Mouse (Mus musculus) cerebellum, adult (tissue): ENCODE results near the gene Zmat5.
"Not testable (repeated sequence)": the region's sequence is repeated elsewhere in the genome, so short reads cannot be mapped to it uniquely, and the experiment has no call there.

ENCODE experiments used
- ATAC-seq: cut with Nextera tagmentation; 2 replicates; pipeline ENCODE4 v1.9.2; 2017; ENCODE audit warnings: mild to moderate bottlenecking, moderate library complexity, mixed read lengths; ENCODE audit not compliant: insufficient number of reproducible peaks, low FRiP score, low TSS enrichment

Gene Zmat5

GRCm38 (mm10) chr11:4688632-4689380 lies 15.7 kb upstream of the Zmat5 start:
- no peak for ATAC-seq

- no peak for ATAC-seq
Measured at GRCm38 (mm10) chr11:4690353-4690752, 14.1 kb upstream of the Zmat5 start.

- no peak for ATAC-seq
Measured at GRCm38 (mm10) chr11:4691213-4691612, 13.3 kb upstream of the Zmat5 start.

GRCm38 (mm10) chr11:4692162-4692561 lies 12.3 kb upstream of the Zmat5 start:
- no peak for ATAC-seq

DNA sequence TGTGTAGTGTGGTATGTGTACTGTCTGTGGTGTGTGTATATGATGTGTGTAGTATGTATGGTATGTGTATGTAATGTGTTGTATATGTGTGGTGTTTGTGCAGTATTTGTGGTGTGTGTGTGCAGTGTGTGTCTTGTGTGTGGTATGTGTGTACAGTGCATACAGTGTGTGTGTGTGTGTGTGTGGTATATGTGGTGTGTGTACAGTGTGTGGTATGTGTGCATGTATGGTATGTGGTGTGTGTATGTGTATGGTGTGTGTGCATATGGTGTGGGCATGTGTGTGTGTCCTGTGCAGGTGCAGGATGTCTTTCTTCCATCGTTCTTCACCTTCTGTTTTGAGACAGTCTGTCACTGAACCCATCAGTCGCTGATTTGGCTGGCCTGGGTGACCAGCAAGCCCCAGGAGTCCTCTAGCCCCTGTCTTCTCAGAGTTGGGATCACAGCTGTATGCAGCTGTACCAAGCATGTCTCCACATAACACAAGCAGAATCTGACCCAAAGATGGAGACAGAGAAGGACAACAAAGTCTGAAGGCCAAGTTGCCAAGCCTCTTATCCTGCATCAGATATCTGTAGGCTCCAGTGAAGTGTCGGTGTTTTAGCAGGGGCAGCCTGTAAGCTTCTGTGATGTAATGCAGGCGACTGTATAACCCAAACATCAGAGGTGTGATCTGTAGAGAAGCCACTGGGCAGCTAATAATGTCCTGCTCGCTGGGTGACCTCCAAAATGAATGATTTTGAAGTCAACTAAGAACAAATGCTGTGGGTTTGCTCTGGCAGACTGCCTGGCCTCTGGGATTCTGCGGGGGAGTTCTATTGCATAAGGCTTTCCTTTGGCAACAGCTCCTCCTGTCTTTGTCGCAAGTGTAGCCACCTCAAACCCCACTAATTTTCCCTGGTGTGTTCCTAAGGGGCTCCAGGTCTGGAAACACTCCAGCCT lies 7.2 kb upstream of the Zmat5 start:
- no peak for ATAC-seq

DNA sequence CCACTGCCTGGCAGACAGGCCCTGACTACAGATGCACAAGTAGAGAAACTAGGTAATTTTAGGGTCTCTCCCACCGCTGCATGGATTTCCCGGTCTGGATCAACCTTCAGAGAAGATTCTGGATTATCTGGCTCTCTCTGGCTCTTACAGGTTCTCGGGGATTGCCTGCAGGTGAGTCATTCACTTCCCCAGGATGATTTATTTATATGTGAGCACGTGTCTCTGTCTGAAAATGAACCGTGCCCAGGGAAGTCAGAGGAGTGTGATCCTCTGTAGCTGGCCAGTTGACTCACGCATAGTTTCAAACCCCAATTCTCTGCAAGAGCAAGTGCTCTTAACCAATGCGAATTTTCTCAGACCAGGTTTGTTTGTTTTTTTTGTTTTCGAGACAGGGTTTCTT lies 3.8 kb upstream of the Zmat5 start:
- no peak for ATAC-seq

DNA sequence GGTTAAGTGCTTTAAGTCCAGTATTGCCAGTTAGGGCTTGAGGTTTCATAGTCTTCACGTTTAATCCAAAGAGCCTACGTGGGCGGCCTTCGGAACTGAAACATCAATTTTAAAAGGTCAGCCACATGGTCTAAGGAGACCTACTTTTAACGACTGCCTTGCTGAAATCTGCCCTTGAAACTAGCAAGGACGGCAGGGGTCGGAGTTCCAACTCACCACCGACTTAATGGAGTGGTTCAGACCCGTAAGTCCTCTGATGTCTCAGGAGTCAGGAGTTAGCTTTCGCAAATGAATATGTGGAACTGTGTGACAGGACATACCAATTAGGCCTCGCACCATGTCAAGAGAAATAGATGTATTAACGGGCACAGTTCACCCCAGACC lies 798 bp upstream of the Zmat5 start:
- 0 out of 2 replicates have a peak, but pooled peaks have one; percentile 11 for ATAC-seq

DNA sequence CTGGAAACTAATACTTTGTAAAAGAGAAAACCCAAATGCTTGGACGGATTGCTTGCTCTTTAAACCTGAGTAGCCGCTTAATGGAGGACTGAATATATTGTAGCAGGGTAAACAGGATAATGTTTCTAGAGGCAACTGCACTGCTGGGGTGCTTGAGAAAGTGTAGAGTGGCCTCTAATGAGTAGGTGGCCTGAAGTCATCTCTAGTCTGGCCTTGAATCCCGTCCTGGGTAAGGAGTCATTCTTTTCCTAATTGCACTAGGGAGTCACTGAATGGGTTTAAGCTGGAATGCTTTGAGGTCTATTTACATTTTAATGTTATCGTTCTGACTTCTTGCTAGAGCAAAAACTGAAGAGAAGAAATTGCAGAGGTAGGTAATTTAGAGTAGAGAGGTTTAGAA lies 700 bp downstream of the Zmat5 start:
- no peak for ATAC-seq

DNA sequence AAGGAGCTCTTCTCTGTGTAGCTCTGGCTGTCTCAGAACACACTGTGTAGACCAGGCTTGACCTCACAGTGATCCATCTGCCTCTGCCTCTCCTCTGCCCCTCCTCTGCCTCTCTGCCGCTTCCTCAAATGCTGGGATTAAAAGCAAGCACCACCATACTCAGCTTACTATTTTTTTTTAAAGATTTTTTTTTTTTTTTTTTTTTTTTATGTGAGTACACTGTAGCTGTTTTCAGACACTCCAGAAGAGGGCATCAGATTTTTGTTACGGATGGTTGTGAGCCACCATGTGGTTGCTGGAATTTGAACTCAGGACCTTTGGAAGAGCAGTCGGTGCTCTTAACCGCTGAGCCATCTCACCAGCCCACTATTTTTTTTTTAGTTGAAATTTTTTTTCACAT lies 5.7 kb downstream of the Zmat5 start:
- not testable (repeated sequence) for ATAC-seq

DNA sequence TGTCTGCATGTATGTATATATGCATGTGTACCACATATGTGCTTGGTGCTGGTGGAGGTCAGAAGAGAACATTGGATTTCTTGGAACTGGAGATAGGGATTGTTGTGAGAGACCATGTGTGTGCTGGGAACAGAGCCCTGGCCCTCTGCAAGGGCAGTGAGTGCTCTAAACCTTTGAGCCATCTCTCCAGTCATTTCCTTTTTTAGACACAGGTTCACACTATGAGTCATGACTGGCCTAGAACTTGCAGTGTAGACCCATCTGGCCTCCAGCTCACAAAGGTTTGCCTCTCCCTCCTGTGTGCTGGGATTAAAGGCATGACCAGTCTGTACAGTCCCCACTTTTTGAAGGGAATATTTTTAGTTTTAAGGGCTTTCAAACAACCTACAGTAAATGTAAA lies 8.3 kb downstream of the Zmat5 start:
- no peak for ATAC-seq

DNA sequence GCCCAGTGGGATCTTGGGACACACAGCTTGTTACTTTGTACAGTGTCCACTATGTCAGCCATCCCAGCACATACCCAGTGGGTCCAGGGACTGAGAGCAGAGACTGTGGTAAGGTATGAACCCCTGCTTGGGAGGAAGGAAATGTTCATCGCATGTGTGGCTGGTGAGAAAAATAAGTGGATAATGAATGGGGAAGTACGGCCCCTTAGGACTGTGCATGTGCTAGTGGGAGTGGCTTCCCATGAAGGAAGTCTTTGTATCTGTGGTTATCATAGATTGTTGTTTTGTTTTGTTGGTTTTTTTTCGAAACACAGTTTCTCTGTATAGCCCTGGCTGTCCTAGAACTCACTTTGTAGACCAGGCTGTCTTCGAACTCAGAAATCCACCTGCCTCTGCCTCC lies 10.2 kb downstream of the Zmat5 start:
- ATAC-seq: no peak

DNA sequence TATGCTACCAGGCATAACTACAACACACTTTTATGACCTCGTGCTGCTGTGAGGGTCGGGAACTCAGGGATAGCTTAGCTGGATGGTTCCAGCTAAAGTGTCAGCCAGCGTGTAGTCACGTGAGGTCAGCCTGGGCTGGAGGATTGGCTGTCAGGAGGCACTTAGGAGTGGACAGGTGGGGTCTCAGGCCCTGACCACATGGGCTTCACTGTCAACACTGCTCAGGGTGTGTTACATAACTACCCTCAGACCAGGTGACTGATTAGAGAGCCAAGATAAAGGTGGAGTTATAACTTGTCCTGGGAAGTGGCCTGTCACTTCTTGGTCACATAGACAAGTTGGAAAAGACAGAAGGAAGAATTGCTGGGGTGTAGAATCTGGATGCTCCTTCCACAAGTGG lies 11.1 kb downstream of the Zmat5 start:
- ATAC-seq: no peak

- ATAC-seq: no peak
Measured at GRCm38 (mm10) chr11:4716530-4717236, 12.2 kb downstream of the Zmat5 start.

DNA sequence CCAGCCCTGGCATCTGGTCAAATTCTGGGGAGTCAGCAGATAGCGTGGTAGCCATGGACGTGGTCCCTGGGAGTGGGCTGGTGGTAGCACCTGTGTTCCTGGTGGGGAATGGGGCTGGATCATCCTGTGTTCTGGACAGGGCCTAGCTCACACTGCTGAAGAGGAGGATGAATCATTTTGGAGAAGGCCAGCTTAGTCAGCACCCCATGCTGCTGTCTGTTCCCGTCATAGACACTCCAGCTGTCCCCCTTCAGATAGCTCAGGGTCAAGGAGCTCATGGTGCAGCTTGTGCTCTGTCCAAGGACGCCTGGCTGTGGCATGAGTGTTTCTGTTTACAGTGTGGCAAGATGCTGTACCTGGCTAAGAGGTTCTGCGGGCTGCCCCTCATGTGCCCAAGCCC lies 14.1 kb downstream of the Zmat5 start:
- ATAC-seq: no peak

DNA sequence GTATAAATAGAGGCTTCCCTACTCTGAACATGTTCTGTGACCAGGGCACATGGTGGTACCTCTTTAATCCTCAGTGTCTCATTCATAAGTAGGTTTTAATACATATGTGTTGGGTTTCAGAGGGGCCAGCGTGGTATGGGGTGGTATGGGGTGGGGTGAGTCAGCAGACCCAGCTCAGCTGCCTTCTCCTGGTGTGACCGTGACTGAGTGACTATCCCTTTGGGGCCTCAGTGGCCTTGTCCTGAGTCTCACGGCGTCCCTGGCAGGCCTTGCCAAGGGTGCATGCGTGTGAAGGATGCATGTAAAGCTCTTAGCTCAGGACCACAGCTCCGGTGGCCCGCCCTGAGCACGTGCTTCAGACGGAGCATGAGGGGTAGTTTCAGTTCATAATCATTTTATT lies 15.5 kb downstream of the Zmat5 start:
- ATAC-seq: no peak

DNA sequence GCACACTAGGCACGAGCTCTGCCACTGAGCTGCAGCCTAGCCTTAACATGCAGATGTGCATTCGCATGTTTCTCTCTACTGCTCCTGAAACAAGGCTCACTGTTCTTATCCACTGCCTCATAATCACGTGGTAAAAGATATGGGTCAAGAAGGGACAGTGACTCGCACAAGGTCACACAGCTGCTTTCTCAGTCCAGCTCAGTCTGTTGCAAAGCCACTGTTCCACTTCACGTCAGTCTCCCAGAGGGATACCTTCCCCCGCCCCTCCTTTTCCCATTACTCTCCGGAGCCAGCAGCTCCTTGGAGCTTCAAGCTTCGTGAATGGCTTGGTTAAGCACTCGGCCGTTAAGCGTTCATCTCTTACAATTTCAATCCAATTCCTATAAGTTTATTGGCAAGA lies 15.9 kb downstream of the Zmat5 start:
- no peak for ATAC-seq

- peak; percentile 68; the same call in 1 of the 2 replicates for ATAC-seq
Measured at GRCm38 (mm10) chr11:4720900-4721580, 16.6 kb downstream of the Zmat5 start.

DNA sequence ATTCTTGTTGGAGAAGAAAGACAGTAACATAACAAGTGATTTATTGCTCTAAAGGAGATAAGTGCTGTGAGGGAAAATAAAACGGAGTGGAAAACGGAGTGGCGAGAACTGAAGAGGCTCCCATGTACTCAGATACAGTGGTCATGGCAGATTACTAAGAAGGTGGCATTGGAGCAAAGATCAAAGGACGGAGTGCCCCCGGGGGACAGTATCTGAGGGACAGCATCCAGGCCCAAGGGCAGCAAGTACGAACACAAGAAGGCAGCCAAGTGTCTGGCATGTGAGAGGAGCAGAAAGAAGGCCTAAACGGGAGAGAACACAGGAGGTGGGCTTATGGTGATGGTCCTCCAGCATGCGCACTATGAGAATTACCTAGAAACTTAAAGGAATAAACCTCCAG lies 17.2 kb downstream of the Zmat5 start:
- ATAC-seq: no peak

DNA sequence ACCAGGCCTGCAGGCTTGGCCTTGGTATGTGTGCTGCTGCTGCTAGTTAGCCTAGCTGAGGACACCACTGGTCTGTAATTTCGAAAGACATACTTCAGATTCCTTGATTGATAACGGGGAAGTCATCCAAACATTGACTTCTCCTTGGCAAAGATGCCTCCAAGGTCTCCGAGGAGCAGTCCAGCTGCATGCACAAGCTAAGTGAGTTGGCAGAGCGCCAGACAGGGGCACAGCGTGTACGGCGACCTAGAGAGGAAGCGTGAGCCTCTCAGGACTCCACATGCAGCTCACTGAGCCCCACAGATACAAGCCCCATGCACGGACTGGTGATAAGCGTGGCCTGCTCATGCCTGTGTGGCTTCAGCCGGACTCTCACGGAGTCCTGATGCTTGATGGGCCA lies 25.1 kb downstream of the Zmat5 start:
- ATAC-seq: no peak

GRCm38 (mm10) chr11:4730096-4730495 lies 25.6 kb downstream of the Zmat5 start:
- ATAC-seq: no peak
